Mouse (Mus musculus) gastrocnemius, adult 18-20 months (tissue): ENCODE data around the gene Erlin1. TPM values are rescaled to one million over a fixed set of nuclear protein-coding genes. Genes with fewer than 3 reads are reported as not detected.

Source experiments
- DNase-seq: peaks from one replicate; pipeline ENCODE4 v3.0.0; 2021; ENCODE audit warnings: low spot score
- total RNA-seq, 2 experiments: library from RNA; stranded (reverse); gene quantifications; 2 replicates each; pipeline ENCODE4 v1.2.3; 2021

Gene Erlin1
- total RNA-seq, 2 experiments from 2014 or later = 5.8 to 6.1 TPM

- peak; percentile 9 for DNase-seq
Measured at GRCm38 (mm10) chr19:44000061-44000460, 69.5 kb downstream of the Erlin1 start.

- DNase-seq = no peak
Measured at GRCm38 (mm10) chr19:43998802-43999527, 70.6 kb downstream of the Erlin1 start.

GRCm38 (mm10) chr19:43998101-43998500, 71.5 kb downstream of the Erlin1 start:
- no peak for DNase-seq

- DNase-seq = no peak
Measured at GRCm38 (mm10) chr19:43995427-43995826, 74.2 kb downstream of the Erlin1 start.

- no peak for DNase-seq
Measured at GRCm38 (mm10) chr19:43992464-43992863, 77.1 kb downstream of the Erlin1 start.

- DNase-seq = no peak
Measured at GRCm38 (mm10) chr19:43990362-43990761, 79.2 kb downstream of the Erlin1 start.

- peak; percentile 9 for DNase-seq
Measured at GRCm38 (mm10) chr19:43986069-43986794, 83.4 kb downstream of the Erlin1 start, which contains the start of gene Cpn1. Cpn1 (minus strand) TSS chr19:43986556.

Other genes with a start within 250 kb of the Erlin1 start
- 10 to 100 TPM; 12.0 TPM for gene Dnmbp, start 129.6 kb downstream of the Erlin1 start, total RNA-seq
- under 1 TPM; 0.25 to 0.90 TPM for gene Cpn1, start 83.2 kb downstream of the Erlin1 start, total RNA-seq
- gene Cyp2c23, start 40.6 kb downstream of the Erlin1 start, total RNA-seq = under 1 TPM in 1 of 2 experiments, not detected in 1; 0.14 TPM
- 10 to 100 TPM; 12.0 to 16.3 TPM for gene Chuk, start 37.7 kb upstream of the Erlin1 start, total RNA-seq
- 1 to 10 TPM; 5.1 to 7.4 TPM for gene Cwf19l1, start 66.1 kb upstream of the Erlin1 start, total RNA-seq
- 10 to 100 TPM; 10.5 to 15.4 TPM for gene Bloc1s2, start 76.7 kb upstream of the Erlin1 start, total RNA-seq
- not detected for gene Pkd2l1, start 122.7 kb upstream of the Erlin1 start, total RNA-seq
- gene Scd3, start 133.5 kb upstream of the Erlin1 start, total RNA-seq = not detected
- gene Scd2, start 223.9 kb upstream of the Erlin1 start, total RNA-seq = 1 to 10 TPM; 5.5 to 8.3 TPM